Mouse (Mus musculus) spleen, postnatal 10 days (tissue): ENCODE measurements around the gene Nhsl1.
A peak's percentile ranks its signal among the peaks of the same experiment; 100 is the strongest.

Experiments used
- DNase-seq, 2 experiments: peaks; one replicate each; pipeline ENCODE4 v3.0.0; 2021 to 2022; ENCODE audit warnings: low spot score in 2 of 2

The Nhsl1 gene

DNA sequence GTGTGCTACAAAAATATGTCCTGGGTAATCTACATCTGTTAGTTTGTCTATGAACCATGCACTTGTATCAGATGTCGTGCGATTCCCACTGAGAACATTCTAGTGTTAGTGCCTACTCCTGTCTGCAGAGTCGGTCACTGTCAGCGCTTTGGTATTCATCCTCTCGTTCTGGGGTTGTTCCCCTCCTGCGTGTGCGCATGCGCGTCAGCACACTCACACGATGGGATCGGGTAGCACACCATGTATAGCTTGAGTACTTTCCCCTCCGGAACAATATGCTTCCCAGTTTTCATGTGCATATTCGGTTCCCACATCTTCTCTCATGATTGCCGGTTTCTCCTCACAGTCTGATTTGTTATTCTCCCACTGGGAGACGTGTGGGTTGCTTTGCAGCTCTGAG lies 28.4 kb downstream of the Nhsl1 start:
- DNase-seq, result no peak

DNA sequence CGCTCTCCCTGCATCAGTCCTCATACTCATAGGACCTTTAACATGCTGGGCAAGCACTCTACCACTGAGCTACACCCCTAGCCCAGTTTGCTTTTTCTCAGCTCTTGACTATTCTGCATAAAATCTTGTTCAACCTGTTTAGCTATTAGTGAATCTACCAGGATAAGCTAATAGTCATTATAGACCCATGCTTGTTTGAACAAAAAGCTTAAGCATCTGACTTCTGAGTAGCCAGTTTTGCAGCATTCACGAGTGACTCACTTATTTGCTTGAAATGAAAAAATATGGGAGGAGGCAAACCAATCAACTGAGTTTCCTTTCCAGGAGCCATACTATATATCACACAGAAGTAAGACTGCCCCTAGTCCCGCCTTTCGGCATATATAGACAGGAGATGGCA lies 32.0 kb downstream of the Nhsl1 start:
- DNase-seq, result no peak

DNA sequence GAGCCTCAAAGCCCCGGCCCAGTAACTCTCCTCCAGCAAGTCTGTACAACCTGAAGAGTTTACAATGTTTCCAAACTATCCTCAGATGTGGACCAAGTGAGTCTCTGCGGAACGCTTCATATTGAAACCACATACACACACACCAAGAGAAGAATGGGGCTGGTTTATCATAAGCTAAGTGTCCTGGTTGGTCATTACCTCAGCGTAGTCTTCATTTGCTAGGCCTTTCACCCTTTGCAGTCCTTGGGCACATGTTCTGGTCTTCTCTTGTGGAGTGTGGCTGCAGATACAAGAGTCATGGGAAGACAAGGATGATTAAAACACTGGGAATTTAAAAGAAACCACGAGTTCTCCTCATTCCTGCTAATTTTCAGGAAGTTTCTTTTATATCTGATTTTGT lies 34.2 kb downstream of the Nhsl1 start:
- DNase-seq, result no peak

DNA sequence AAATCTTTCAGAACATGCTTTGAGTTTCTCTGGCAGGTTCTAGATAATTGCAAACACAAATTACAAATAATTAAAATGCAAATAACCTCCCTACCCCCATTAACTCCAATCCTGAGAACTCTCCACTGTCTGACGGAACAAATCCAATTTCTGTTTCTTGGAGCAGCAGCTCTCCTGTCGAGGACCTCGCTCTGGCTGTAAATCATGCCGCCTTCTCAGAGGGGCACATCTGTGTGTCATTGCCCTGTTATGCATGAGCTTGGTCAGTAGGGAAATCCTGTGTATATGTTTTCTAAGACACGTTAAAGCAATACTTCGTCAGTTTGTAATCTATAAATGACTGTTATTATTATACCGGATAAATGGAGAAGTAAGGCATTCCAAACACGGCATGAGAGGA lies 35.3 kb downstream of the Nhsl1 start:
- no peak for DNase-seq

DNA sequence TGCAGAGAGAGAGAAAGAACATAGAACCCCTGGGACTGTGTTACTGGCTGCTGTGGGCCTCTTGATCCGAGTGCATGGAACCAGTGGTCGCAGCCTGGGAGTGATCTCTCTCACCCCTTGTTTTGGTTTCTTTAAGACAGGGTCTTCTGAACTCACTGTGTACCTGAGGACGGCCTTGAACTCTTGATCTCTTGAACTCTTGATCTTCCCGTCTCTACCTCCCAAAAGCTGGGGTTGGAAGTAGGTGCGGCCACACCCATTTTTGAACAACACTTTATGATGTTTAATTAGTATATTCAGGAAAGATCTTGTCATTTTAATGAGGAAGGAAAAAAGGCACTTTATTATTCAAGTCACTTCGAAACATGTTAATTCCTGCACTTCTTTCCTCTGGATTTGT lies 37.7 kb downstream of the Nhsl1 start:
- no peak for DNase-seq

DNA sequence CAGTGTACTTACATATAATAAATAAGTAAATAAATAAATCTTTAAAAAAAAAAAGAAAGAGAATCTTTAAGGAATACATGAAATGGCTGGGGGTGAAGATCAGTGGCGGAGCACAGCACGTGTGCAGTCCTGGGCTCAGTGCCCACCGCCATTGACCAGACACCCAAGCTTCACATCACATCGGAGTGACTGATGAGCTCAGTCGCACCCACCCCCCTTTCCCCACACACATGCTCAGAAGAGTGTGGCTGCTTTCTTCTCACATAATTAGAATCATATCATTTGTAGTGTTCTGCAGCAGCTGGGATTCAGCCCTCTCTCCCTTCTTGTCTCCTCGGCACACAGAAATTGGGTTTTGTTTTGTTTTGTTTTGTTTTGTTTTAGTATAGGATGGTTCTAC lies 38.4 kb downstream of the Nhsl1 start:
- DNase-seq, result no peak

DNA sequence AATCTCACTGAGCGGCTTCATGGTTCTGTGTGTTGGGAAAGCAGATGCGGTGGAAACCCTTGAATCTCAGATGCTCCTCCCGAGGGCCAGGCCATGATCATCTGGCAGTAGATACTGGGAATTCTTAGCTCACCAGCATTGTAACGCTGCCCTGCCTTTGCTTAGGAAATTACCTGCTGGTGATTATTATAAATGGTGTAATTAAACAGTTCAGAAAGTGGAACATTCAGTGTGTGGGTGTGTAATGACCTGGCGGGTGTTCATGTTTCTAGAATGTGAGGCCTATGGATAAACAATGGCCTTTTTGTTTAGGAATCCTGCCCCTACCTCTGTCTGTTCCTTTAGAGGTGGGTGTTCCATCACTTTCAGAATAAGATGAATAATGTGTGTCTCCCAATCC lies 39.7 kb downstream of the Nhsl1 start:
- no peak for DNase-seq

DNA sequence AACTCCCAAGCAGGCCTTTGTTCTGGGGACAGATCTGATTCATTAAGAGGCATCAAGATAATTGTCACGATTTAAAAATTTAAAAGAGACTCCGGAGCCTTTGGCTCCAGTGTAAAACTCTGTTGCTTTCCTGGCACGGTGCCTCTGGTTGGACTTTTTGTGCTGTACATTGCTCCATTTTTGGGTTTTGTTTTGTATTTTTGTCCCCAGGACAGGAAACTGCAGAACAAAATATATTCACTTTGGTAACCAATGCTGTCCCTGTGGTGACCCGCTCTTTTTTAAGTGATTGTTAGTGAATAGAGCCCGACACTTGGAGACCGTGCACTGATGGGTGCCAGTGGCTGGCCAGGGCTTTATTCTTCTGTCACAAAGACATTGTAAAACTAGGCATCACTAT lies 41.4 kb downstream of the Nhsl1 start:
- no peak for DNase-seq

DNA sequence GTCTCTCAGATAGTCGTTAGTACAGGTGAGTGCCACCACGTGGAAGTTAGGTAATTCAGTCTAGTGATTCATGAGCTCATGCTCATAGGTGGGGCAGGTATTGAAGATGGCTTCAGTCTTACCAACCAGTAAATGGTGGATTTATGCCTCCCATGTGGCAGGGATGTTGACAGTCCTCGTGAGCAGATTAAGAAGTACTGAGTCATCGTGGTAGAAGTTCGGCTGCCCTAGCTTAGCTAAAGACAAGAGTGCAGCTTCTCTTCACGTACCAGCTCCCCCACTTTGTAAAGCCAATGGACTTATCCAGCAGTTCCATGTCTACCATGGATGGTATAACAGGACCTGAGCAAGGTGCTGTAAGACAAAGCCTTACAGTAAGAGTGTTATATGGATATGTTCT lies 46.6 kb downstream of the Nhsl1 start:
- no peak for DNase-seq

DNA sequence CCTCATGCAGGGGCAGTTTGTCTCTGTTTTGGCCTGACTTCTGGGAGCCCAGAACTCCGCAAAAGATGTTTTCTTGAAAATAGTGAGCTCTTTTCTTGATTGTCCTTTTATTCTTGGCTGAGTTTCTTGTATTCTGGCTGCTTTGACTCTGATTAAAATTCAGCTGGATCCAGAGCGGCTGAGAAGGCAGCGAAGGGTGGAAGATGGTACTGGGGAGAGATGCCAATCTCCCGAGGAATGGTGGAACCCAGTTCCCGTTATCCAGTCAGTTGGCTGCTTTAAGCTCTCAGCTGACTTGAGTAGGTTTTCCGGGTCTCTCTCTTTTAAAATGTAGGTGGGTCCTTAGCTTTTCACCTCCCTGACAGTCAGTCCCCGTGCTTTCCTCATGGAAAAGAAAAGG lies 47.9 kb downstream of the Nhsl1 start:
- DNase-seq, result no peak

DNA sequence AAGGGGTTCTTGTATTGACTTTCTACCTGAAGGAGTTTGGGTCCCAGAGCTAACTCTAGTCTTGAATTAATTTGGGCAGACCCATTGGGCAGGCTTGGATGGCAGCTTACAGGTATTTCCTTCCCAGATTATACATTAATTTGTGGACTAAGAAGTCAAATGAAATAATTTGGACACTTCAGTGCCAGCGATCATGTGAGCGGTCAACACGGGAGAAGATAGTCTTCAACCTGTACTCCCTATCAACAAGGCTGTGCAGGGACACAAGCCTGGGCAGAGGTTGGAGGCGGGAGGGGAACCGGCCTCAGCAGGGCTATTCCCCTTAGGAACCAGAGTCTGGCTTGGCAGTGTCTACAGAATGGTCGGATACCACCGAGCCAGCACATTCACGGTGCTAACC lies 49.3 kb downstream of the Nhsl1 start:
- DNase-seq, result no peak

DNA sequence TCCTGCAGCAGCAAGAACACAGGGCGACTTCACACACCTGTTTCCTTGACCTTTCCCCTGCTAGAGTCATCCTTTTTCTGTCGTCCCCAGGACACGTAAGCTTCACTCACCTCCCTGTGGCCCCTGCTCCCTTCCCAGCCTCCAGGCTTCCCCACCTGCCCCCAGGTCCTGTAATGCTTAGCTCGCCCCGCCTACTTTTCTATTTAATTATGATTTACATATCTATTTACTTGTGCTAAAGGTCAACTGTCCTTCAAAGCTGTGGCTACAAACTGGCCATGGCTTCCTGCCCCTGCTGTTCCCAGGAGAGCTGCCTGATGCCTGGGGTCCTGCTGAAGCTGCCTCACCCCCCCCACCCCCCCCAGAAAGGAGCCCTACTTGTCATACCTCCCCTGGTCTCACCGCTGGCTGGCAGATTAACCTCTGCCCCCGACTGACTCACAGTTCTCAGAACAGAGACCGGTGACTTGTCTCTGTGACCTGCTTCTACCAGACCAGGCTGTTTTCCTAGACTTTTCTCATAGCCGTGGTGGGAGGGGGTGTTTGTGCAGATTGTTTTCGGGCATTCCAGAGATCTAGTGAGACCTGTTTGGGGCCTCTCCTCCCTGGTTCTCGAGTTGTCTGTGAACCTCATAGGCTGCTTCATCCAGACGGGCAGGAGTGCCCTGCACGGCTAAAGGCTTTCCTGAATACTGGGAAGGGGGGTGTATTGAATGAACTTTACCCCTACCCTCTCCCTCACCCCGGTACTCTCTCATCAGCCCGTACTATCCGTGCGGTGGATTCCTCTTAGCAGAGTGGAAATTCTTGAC lies 51.9 kb downstream of the Nhsl1 start:
- no peak for DNase-seq

DNA sequence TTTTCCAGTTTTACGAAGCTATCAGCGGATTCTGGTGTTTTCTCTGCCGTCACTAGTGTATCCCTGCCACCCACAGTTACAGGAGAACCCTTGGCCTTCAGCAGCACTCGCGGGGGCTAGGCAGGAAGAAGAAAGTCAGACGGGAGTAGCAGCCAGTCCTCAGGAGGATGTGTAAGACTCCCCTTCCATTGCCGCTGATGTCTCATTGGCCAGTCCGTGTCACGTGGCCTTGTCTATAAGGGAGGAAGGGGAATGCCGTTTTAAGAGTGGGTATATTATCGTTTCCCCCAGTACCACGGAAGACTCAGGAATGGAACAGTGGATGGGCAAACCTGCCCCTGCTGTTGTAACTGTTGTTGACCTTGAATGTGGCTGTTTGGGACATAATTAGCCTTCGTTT lies 53.1 kb downstream of the Nhsl1 start:
- DNase-seq, result no peak

DNA sequence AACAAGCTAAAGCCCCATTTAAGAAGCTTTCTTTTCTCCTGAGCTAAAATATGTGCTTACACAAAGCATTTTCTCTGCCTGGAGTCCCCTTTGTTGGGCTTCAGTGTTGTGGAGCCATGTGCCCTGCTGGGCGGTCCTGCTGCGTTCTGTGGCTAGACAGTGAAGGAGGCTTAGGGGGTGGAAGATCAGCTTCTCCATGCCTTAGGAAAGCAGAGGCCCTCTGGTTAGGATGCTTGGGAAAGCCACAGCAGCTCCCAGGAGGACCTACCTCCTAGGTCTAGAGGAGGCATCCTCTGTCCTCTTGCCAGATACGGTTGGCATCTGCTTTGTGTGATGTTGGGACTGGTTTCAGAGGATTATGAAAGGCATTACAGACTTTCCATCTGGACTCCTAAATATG lies 56.5 kb downstream of the Nhsl1 start:
- DNase-seq, result no peak

DNA sequence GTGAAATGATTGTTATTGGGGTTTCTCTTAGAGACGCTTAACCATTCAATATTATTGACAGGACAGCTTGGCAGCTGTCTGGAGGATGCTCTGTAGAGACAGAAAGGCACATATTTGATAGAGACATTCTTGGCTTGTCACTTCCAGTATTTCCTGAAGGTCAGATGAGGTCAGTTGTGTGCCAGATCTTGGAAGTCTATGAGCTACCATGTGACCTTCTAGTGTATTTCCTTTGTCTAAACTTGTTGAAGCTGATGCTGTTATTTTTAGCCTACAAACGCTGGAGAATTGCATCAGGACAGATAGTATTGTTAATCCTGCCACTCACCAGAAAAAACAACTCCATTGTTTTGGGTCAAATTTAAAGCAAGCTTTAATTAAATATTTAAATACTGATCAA lies 66.0 kb downstream of the Nhsl1 start:
- no peak for DNase-seq

DNA sequence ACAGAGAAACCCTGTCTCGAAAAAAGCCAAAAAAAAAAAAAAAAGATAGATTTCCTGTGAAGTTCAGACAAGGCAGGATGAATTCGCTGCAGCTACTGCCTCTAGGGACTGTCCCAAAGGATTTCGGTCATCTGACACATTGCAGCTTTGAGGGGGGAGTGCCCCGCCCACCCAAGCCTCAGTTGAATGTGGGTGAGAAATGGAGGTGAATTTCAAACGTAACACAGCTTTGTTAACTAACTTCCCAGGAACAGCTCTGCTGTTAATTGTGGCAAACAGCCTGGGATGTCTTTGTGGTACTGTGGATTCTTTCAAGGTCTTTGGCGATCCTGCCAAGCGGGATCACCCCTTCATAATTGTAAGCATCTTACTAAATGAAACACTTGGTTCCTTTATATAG lies 67.4 kb downstream of the Nhsl1 start:
- DNase-seq, result no peak

DNA sequence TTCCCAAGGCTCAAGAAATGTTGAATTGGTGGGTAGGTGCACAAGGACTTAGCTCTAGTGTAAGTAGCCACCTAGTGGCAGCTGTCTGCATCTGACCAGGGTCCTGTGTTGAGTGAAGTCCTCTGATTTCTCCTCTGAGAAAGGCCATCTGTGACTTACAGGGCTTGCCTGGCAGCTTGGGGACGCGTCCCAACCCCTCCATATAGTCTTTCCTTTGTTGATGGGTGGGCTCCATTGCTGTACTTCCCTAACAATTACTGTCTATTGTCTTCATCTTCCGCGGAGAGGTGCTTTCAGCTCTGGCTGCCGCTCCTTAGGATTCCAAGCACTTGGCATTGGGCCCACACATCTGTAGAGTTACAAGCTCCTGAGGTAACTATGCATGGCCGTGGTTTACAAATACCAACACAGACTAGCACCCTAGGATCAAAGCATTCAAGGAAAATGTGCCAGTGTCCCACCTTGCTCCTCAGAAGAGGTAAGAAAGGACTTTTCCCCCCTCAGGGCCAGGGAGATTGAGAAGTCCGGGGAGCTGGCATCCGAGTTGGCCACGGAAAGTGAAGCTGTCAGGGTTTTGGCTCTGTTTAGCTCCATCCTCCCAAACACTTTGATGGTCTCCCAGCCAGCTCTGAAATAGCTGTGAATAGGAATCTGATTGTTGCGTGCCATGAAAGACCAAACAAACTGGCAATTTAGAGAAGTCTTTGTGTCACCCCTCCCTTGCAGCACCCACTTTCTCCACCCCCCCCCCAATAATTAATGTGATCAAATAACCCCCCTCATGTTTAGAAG lies 70.2 kb downstream of the Nhsl1 start:
- peak in 1 of 2 experiments; percentile 37 for DNase-seq

DNA sequence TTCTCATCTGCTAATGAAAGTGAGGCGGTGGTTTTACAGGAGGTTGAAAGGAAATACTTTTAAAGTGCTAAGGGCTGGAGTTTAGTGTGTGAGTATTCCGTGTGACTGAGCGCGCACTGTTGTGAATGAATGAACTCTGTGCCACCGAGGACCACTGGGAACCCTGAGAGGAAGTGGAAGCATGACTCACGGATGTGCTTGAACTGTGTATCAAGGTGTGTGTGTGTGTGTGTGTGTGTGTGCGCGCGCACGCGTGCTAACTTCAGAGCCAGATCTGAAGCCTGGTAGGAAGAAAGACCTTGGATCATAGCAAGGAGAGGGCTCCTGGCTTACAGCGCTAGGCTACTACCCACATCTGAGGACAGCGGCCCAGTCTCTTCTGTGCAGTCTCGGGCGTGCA lies 71.2 kb downstream of the Nhsl1 start:
- no peak for DNase-seq

DNA sequence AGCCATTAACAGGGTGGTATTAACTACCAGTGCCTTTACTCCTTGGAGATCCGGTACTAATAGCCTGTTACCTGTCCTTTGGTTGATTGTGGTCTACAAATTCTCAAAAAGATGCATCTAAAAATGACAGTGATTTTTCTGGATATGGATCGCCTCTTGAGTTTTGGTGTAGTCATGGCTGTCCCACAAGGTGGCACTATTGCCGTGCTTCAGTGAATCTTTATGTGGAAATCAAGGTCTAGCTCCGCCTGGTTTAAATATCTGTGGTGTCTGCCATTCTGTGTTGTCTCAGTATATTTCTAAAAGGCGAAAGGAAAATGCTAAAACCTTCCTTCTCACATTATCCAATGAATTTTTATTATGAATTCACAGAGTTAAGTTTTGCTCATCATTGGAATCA lies 72.8 kb downstream of the Nhsl1 start:
- no peak for DNase-seq

DNA sequence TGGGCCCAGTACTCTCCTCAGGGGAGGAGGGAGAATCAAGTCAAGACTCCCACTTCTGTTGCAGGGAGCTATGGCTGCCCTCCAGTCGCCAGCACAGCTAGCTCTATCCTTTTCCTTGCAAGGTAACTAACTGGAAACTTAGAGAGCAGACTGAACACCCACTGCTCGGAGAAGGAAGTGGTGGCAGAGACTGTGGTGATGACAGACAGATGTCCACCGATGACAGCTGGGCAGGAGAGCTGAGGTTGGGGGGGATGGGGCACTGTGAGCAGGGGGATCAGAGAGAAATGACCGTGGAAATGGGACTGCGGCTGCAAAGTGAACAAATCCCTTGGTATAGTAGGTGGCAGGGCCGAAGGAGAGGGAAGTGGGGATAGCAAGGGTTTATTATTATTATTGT lies 73.5 kb downstream of the Nhsl1 start:
- DNase-seq, result no peak

DNA sequence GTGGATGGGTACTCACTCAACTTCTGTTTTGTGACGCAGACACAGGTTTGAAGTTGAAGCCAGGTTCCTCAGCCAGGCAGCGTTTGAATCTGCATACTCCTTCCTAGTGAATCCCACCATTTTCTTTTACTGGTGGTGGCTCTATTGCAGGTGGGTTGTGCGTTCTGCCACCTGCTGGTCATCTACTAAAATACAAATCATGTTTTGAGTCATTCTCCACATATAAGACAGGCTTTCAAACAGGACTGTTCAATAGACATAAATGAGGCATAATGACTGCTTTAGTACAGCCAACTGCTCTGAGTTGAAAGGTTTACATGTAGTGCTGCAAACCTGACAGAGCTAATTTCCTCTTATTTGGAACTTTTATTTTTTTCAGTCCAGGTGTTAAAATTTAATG lies 75.0 kb downstream of the Nhsl1 start:
- DNase-seq, result no peak

DNA sequence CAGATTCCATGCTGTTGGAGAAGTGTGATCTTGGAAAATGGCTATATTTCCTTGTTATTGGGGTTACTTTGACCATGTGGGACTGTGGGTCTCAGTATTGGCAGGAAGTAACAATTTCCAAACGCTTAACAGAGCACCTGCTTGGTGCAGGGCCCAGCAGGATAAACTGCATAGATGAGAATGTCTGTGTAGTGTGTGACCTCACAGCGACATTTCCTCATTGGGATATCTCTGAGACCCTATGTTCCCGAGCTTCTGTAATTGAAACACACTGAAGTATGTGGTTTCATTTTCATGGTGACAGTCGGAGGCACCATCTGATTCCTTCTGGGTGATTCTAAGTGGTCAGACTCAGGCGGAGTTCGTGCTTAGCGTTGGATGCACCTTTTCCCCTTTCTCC lies 75.5 kb downstream of the Nhsl1 start:
- DNase-seq, result no peak

DNA sequence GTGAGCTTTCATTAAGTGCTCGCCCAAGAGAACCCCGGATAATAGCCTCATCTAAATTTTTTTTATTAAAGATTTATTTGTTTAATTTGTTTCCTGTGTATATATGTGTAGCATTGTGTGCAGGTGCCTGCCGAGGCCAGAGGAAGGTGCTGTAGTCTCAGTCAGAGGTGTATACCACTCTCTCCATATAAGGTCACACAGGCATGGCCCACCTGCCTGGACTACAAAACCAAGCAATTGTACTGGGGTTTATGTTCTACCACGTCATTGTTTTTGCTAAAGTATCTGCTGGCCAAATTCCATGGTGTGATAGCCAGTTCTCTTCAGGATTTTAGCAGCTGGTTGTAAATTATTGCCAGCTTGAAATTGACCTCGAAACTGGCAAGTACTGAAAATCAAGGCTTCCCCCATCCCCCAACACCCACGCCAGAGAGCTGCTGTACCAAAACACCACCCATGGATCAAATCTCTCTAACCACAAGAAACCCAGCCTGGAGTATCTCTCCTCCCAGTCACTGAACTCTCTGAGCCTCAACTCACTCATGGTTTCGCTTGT lies 81.4 kb downstream of the Nhsl1 start:
- no peak for DNase-seq
